ENCODE assay signal across 8 mouse cellular contexts in the genomic region with DNA sequence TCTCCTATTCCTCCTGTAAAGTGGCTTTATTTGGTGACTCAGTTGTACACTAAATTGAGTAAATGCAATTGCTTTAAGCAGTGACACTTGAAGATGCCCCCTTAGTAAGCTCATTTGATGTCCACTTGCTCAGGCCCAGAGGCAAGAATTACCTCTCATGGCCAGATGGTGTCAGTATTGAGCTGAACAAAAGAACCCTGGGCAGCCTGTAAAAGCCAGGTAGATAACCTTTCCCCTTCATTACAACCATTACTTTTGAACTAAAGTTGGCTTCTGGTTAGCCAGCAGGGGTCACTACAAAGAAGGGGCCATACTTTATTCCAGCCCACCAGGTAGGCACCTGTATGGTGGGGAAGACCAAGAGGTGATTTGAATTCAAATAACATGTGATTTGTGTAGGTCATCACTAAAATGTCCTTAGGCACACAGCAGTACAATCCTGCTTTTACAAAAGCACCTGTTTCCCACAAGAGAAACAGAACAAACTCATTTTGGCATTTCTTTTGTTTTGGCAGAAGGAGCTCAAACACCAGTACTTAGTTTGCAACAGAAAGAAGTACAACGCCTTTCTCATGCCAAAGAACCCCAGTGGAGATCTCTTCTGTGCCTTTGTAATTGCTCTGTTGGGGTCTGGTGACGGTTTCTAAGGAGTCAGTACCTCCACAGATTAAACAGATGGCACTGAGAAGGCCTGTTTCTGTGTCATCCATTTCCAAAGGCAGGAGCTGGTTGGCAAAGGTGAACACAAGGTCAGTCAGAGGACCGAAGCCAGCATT.
DNase-seq lines count a peak whose midpoint lies in the region; ATAC-seq and TF ChIP-seq lines count a peak whose summit lies in the region.

No protein-coding gene starts in this region.

- intact Hi-C loops in left cerebral cortex, postnatal 36 days (cut with DNase I), result loop anchor here (5.0 to 10.0 kb wide), 2 partner anchors 140 to 973 kb away; no protein-coding TSS in a partner anchor

- TF ChIP-seq EP300 in stomach, postnatal 0 days (optimal IDR thresholded peaks at IDR 0.05), result no peak

- no peaks in the 10 kb centered on the region for H3K4me1 ChIP-seq in midbrain, embryonic 16.5 days (ENCODE audit: control insufficient read depth, insufficient read depth, low read length)
- H3K4me1 ChIP-seq in stomach, postnatal 0 days (replicated peaks; ENCODE audit: control insufficient read depth, insufficient read depth), result no peaks in the 10 kb centered on the region

- no peak overlapping the region for H3K4me2 ChIP-seq in midbrain, embryonic 16.5 days (ENCODE audit: low read length)
- H3K4me2 ChIP-seq in stomach, postnatal 0 days (replicated peaks; ENCODE audit: low read depth), result no peak overlapping the region

- ATAC-seq in midbrain, embryonic 16.5 days, result peak; percentile 36
- ATAC-seq in stomach, postnatal 0 days (ENCODE audit: low FRiP score, low TSS enrichment), result peak; percentile 38; the same call in 1 of the 2 replicates

- no peak overlapping the region for H3K9ac ChIP-seq in midbrain, embryonic 16.5 days (ENCODE audit: low read depth, low read length)
- H3K9ac ChIP-seq in stomach, postnatal 0 days (ENCODE audit: low read length), result no peak overlapping the region

- no peak overlapping the region for H3K27ac ChIP-seq in midbrain, embryonic 16.5 days (ENCODE audit: low read length)
- H3K27ac ChIP-seq in stomach, postnatal 0 days (replicated peaks), result no peak overlapping the region

- peak; percentile 71 for DNase-seq in 416B (ENCODE audit: low read depth)
- DNase-seq in NIH3T3 (ENCODE audit: low read depth), result peak; percentile 70
- peak; percentile 82 for DNase-seq in cerebellum, adult 9-10 months
- DNase-seq in frontal cortex, postnatal 36 days (ENCODE audit: low spot score in 2 of 2), result peak; percentile 45 to 74
- DNase-seq in induced T-regulatory cell, adult 2 months (ENCODE audit: low read depth), result peak; percentile 70
- peak; percentile 45 to 55 for DNase-seq in left cerebral cortex, postnatal 36 days (ENCODE audit: low spot score in 2 of 2)
- peak; percentile 64 for DNase-seq in stomach, postnatal 0 days (ENCODE audit: low spot score)

- no peak overlapping the region for H3K4me3 ChIP-seq in midbrain, embryonic 16.5 days (ENCODE audit: low read depth, low read length)
- H3K4me3 ChIP-seq in stomach, postnatal 0 days (ENCODE audit: low read depth, low read length), result no peak overlapping the region

- WGBS in midbrain, embryonic 16.5 days, result 51% methylated on average over 3 of the region's 3 CpGs
- 69% methylated on average over 3 of the region's 3 CpGs for WGBS in stomach, postnatal 0 days

- peaks cover 5% of the 10 kb centered on the region; the same call in 1 of the 2 replicates for H3K36me3 ChIP-seq in midbrain, embryonic 16.5 days (ENCODE audit: control insufficient read depth, insufficient read depth, low read length)
- 0 out of 2 replicates have a peak, but pooled peaks cover 7% of the 10 kb centered on the region for H3K36me3 ChIP-seq in stomach, postnatal 0 days (ENCODE audit: control insufficient read depth, insufficient read depth, low read length)

- H3K27me3 ChIP-seq in midbrain, embryonic 16.5 days (ENCODE audit: control insufficient read depth, insufficient read depth, low read depth, low read length), result no peaks in the 10 kb centered on the region
- no peaks in the 10 kb centered on the region for H3K27me3 ChIP-seq in stomach, postnatal 0 days (ENCODE audit: control insufficient read depth, insufficient read depth, low read length)

- TF ChIP-seq CTCF in stomach, postnatal 0 days (IDR thresholded peaks at IDR 0.05; ENCODE audit: low read depth), result peak; percentile 87

- no peaks in the 10 kb centered on the region for H3K9me3 ChIP-seq in midbrain, embryonic 16.5 days (replicated peaks; ENCODE audit: control insufficient read depth, low read length, poor library complexity, severe bottlenecking)
- no peaks in the 10 kb centered on the region for H3K9me3 ChIP-seq in stomach, postnatal 0 days (ENCODE audit: control insufficient read depth, low read length)
